Mouse (Mus musculus): ENCODE measurements around the gene Alg5. TPM values are rescaled to one million over a fixed set of nuclear protein-coding genes. Genes with fewer than 3 reads are reported as not detected.
A peak's percentile ranks its signal among the peaks of the same experiment; 100 is the strongest.
"Not testable (repeated sequence)": the region's sequence is repeated elsewhere in the genome, so short reads cannot be mapped to it uniquely, and the experiment has no call there.

Gene Alg5
- total RNA-seq (2021), result 10 to 100 TPM; 21.9 to 22.6 TPM

- DNase-seq, result peak; percentile 92 to 94
Observed at GRCm38 (mm10) chr3:54735247-54736046, at the start of gene Alg5, which contains the start of gene Exosc8. TSS of gene Alg5 (plus strand) at chr3:54735539. TSS of gene Exosc8 (minus strand) at chr3:54735393.

- no peak for DNase-seq
Observed at GRCm38 (mm10) chr3:54687245-54687644, 48.1 kb upstream of the Alg5 start.

- no peak for DNase-seq
Observed at GRCm38 (mm10) chr3:54689091-54689490, 46.2 kb upstream of the Alg5 start.

GRCm38 (mm10) chr3:54692202-54693055 lies 42.9 kb upstream of the Alg5 start, which contains the start of gene Supt20:
TSS of gene Supt20 (plus strand) at chr3:54692807.
- DNase-seq, result peak; percentile 89 to 90

- DNase-seq, result no peak
Observed at GRCm38 (mm10) chr3:54693056-54693415, 42.3 kb upstream of the Alg5 start.

GRCm38 (mm10) chr3:54699759-54700301 lies 35.5 kb upstream of the Alg5 start:
- no peak for DNase-seq

GRCm38 (mm10) chr3:54704106-54704505 lies 31.2 kb upstream of the Alg5 start:
- not testable (repeated sequence) for DNase-seq

- DNase-seq, result no peak
Observed at GRCm38 (mm10) chr3:54708972-54709371, 26.4 kb upstream of the Alg5 start.

GRCm38 (mm10) chr3:54714253-54714652 lies 21.1 kb upstream of the Alg5 start, which contains the start of gene Gm21958:
TSS of gene Gm21958 (minus strand) at chr3:54714353.
- no peak for DNase-seq

- DNase-seq, result no peak
Observed at GRCm38 (mm10) chr3:54715461-54715860, 19.9 kb upstream of the Alg5 start.

- no peak for DNase-seq
Observed at GRCm38 (mm10) chr3:54717348-54717747, 18.0 kb upstream of the Alg5 start.

GRCm38 (mm10) chr3:54718947-54719346 lies 16.4 kb upstream of the Alg5 start:
- DNase-seq, result no peak

GRCm38 (mm10) chr3:54723741-54724500 lies 11.4 kb upstream of the Alg5 start:
- no peak for DNase-seq

GRCm38 (mm10) chr3:54725344-54725743 lies 10.0 kb upstream of the Alg5 start:
- no peak for DNase-seq

- DNase-seq, result no peak
Observed at GRCm38 (mm10) chr3:54727588-54727987, 7.8 kb upstream of the Alg5 start.

- no peak for DNase-seq
Observed at GRCm38 (mm10) chr3:54728100-54728499, 7.2 kb upstream of the Alg5 start.

- no peak for DNase-seq
Observed at GRCm38 (mm10) chr3:54731626-54732150, 3.7 kb upstream of the Alg5 start.

- DNase-seq, result no peak
Observed at GRCm38 (mm10) chr3:54732371-54732770, 3.0 kb upstream of the Alg5 start.

GRCm38 (mm10) chr3:54734411-54735246 lies 710 bp upstream of the Alg5 start:
- DNase-seq, result peak; percentile 88 to 89

GRCm38 (mm10) chr3:54736101-54736927 lies 975 bp downstream of the Alg5 start:
- peak in 1 of 2 experiments; percentile 7 for DNase-seq
